Mouse (Mus musculus): Measurements from ENCODE around the gene Clic3.

The Clic3 gene

DNA sequence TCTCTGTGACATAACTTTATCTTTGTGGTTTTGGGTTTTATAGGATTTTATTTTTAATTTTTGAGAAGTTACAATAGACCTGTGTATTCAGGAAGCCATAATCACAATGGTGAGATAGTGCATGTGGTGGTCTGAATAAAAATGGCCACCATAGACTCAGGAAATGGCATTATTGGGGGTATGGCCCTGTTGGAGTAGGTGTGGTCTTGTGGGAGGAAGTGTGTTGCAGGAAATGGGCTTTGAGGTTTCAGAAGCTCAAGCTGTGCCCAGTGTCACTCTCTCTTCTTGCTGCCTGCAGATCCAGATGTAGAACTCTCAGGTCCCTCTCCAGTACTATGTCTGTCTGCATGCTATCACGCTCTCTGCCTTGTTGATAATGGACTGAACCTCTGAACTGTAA, 23.9 kb downstream of the Clic3 start:
- DNase-seq (ENCODE audit: low spot score in 2 of 2) = no peak

DNA sequence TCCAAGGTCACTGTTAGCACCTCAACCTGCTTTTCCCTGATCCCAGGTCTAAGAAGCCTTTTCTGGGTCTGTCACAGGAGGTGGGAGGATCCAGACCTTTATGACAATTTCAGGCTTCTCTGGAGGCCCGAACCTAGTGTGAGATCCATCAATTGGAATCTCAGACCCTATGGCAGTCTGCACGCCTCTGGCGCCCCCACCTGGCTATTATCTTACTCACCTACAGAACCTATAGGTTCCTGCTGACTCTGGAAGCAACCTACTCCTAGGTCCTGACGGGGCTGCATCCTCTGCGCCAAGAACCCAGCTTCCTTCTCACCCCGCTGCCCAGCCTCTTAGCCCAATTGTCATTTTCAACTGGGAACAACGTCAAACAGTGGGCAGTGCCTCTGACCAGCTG, 26.3 kb downstream of the Clic3 start:
- no peak for DNase-seq (ENCODE audit: low spot score in 2 of 2)

DNA sequence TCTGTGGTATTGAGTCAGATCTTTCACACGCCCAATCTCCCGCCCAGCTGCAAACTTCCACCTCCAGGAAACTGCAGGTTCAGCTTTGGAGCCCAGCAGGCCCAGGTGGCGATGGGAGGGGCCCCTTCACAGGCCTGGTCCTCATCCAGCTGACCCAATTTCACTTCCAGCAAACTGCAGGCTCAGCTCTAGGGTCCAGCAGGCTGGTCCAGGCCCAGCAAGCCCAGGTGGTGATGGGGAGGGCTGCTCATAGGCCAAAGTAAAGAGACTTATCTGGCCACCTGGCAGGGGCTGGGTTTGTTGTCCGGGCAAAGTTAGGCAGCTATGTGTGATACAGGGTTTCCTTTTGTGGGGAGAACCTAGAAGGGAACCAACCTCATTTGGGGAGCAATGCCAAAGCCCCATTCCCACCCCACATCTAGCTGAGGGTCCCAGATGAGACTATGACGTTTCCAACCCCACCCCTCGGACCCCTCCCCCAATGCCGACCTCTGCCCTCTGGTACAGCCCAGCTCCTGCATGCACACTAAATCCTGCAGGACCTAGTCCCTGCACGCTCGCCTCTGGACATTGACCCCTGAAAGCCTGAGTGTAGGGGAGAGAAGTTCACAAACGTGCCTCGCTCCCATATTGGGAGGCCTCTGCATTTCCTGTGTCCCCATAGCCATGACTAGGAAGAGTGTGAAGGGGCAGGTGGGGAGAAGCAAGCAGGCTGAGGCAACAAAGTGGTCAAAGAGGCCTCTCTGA, 28.4 kb downstream of the Clic3 start:
- DNase-seq (ENCODE audit: low spot score in 2 of 2) = peak in 1 of 2 experiments; percentile 27

DNA sequence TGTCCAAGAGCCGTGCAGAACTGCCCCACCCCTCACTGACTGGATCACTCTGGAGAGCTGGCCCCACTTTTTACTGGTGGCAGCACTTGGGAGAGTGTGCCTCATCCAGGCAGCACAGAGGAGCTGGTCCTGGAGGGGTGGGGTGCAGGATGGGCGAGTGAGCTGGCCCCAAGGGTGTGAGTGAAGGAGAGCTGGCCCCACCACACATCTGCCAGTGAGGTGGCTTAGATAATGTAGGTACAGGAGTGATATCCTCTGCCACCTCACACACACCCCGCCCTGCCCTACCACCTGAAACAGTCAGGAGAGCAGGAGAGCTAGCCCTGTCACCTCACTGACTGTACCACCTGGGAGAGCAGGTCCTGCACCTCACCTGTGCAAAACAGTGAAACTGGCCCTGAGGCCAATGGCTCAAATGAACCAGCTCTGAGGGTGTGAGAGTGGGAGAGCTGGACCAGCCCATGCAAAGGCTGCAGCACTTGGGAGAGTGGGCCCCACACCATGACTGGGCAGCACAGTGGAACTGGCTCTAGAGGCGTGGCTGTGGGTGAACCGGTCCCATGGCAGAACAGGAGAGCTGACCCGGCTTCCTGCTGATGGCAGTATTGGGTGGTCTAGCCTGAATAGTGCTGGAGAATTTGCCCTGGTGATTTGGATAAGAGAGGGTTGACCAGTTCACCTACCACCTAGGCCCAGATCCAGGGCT, 31.5 kb downstream of the Clic3 start:
- DNase-seq (ENCODE audit: low spot score in 2 of 2) = no peak

DNA sequence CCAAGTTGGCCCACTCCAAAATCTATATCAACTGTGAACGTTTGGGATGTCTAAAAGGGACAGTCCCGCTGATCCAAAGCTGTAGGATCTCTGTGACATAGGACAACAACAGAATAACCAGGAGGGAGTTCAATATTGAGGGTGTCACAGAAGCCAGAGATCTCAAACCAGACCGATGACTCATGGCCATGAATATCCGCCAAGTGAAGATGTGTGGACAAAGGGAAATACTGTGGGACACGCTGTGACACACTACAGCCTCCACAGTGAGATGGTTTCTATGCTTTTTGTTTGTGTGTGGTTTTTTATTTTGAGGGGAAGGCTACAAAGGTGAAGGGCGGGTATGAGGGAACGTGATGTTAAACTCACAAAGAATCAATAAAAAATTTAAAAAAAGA, 32.0 kb downstream of the Clic3 start:
- no peak for DNase-seq (ENCODE audit: low spot score in 2 of 2)

DNA sequence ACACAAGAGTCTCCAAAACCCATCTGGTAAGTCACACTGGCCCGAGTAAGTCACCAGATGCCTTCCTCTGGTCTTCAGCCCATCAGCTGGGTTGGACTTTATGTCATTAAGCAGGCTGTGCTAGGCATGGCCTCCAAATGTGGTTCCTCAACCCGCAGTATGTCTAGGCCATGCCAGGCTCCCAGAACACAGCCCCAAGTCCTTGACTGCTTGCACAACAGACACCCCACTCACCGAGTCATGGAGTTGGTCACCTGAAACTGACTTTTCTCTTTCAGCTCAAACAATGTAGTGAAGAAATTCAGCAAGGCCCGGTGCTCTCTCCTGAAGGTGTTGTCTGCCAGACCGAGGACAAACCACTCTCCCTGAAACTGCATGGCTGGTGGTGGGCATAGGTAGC, 36.4 kb downstream of the Clic3 start:
- no peak for DNase-seq (ENCODE audit: low spot score in 2 of 2)

DNA sequence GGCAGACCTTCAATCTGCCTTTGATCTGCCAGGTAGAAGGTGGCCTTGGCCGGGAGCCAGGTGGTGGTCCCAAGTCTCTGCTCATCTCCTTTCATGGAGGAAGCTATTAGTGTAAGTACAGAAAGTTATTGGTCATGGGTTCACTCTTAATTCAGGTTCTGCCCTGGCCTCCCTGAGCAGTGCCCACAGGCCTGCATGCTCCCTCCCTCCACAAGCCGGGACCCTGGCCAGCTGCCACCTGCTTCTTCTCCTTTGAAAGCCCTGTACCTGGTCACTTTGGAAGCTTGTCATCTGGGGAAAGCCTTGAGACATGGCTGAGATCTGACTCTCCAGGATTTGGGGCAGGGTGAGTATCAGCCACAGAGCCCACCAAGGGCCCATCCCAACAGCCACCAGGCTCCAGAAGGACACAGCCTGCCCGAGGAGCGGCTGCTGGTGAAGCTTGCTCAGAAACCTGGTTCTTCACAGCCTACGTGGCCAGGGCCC, 36.9 kb downstream of the Clic3 start, which contains the start of gene Lcn12:
Gene Lcn12 (minus strand): TSS at position 436 of the 486 bp plus-strand sequence.
- DNase-seq (ENCODE audit: low spot score in 2 of 2) = no peak

DNA sequence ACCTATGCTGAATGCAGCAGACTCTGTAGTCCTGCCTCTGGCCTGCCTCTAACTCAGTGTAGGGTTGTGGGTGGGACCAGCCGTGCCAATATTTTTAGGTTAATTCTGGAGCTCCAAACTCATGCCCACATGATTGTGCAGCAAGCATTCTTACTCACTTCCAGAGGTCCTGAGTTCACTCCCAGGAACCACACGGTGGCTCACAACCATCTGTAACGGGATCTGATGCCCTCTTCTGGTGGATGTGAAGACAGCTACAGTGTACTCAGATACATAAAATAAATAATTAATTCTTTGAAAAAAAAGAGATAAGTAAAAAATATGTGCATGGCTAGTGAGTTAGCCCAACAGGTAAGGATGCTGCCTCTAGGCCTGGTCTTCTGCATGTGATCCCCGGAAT, 39.8 kb downstream of the Clic3 start:
- no peak for DNase-seq (ENCODE audit: low spot score in 2 of 2)

DNA sequence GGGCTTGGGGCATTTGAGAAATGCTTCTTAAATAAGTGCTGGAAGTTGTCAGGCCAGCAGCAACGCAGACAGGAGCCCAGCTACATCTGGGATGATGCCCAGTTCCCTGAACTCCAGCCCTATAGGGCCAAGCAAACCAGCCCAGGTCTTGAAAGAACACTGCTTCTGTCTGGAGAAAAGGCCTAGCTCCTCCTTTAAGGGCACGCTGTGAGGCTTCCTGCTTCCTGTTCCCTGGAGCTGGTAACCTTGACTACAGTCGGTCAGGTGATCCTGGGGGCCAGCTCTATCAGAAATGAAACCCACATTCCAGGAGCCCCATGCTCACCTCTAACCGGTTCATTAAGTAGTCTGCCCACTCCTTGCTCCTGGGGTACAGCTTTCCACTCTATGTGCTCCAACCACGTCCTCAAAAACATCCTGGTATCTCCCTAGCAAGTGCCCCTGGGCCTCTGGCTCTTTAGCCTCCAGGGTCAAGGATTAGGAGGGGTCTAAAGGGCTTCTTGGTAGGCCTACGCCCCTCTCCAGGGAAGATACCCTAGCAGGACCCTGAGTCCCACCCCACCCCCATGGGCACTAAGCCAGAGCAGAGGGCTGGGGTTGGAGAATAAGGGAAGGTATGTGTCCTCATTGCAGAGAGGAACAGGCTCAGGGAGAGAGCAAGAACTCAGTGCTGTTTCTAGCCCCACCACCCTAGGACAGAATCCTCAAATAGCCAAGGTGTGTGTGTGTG, 41.4 kb downstream of the Clic3 start:
- DNase-seq (ENCODE audit: low spot score in 2 of 2) = no peak

DNA sequence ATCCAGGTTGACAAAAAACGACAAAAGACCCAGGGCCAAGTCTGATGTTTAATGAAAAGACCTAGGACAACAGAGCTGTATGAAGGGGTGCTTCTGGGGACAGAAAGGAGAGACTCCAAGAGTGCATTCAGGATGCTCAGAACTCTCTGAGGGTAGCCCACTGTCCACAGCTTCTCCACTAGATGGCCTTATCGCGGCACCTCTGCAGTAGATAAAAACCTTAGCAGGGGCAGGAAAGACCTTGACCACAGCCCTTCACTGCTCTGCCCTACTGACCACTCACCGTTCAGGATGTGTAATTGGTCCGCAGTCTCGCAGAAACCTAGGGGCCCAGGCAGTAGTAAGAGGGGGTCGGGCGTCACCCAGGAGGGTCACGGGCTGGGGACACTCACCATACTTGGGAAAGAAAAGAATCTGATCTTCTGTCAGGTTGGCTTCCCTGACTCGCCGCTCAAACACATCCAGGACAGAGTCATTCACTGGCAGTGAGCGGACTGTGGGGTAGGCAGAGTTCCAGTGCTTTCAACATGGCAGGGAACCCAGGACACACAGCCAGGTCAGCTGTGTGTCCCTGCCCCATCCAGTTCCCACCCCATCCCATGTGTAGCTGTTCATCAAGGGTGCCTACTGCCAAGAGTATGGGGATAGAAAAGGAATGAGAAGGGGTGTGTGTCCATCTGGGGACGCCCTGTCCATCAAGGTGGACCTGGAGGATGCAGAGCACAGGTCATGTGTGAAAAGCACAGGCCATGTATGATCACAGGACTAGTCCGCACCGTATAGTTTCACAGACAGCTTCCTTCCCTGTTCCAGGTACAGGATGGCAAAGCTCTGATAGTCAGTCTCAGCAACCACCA, 42.2 kb downstream of the Clic3 start:
- no peak for DNase-seq (ENCODE audit: low spot score in 2 of 2)

DNA sequence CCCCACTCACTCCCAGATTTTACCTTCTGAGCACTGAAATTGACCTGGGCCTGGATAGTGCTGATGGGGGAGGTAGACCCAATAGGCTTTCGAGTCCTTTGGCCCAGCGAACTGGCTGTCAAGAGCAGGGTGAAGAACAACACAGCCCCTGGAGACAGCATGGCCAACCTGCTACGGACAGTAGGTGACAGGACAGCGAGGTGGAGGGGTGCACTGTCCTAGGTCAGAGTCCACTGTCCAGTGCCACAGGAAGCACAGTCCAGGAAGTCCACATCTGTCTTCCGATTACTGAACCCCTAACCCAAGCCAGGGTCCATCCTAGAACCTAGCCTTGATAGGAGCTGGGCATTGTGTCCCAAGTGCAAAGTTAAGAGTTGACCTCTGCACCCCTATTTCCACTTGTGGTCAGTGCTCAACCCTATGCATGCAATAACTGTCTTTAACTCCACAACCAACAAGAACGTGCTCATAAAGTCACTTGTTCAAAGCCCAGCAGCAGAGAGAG, 43.5 kb downstream of the Clic3 start:
- DNase-seq (ENCODE audit: low spot score in 2 of 2) = no peak

DNA sequence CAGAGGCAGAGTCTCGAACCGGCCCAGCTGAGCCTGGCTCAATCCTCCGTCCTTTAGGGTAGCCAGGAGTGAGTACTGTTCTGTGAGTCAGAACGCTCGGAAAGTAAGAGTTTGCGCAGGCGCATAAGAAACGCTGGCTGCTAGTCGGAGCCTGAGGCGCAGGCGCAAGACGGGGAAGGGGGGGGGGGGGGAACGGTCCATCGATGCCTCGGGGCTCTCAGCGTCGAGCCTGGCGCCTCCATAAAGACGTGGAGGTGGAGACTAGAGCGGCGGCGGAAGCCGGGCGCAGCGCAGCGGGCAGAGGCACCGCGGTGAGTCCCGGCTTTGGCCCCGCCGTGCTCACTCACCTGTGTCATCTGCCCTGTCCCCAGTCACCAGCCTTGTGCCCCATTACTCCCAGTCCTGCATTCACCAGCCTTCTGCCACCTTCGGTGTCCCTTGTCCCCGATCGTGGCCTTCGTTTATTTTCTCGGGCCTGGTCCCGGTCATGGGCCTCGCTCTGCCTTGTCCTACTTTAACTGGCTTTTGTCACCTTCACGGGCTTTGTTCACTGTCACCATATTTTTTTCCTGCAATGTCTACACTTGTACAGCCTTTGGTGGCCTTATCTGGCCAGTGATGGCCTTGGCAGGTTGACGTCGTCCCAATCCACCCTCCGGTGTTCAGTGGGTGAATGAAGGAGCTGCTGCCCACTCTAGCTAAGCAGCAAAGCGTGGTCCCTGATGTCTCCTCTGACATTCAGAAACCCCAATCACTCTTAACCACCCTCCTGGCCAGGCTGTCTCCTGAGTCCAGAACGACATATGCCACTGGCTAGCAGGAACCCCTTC, 44.2 kb downstream of the Clic3 start, which contains the start of gene Fbxw5:
Gene Fbxw5 (plus strand): TSS at position 175 of the 830 bp plus-strand sequence.
- DNase-seq (ENCODE audit: low spot score in 2 of 2) = peak; percentile 46 to 73

DNA sequence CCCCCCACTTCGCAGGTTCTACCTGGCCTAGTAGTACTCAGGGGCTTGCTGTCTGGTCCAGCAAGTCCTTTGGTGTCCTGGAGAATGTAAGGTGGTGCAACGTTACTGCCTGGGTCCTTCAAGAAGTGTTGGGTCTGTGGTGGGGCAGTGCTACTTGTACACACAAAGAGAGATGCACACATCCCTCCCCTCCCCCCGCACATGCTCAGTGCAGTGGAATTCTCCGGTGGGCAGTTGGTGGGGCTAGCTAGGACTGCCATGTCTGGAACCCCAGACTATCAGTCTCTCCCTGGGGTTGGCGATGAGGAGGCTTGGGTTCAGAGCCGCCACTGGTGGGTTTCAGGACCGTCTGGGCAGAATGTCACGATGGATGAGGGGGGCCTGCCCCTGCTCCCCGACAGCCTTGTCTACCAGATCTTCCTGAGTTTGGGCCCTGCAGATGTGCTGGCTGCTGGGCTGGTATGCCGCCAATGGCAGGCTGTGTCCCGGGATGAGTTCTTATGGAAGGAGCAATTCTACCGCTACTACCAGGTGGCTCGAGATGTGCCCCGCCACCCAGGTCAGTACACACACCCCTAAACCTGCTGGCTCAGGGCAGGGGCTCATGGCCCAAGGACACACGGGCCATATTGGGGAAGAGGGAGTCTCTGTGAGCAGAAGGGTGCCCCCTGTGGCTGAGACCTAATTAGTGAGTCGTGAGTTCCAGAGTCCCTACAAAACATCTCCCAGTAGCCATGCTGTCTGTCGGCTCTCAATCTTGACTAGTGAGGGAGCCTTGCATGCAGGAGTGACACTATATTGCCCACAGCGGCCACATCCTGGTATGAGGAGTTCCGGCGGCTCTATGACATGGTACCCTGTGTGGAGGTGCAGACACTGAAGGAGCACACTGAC, 45.2 kb downstream of the Clic3 start, which contains the start of gene C8g:
Gene C8g (minus strand): TSS at position 127 of the 894 bp plus-strand sequence.
- no peak for DNase-seq (ENCODE audit: low spot score in 2 of 2)

DNA sequence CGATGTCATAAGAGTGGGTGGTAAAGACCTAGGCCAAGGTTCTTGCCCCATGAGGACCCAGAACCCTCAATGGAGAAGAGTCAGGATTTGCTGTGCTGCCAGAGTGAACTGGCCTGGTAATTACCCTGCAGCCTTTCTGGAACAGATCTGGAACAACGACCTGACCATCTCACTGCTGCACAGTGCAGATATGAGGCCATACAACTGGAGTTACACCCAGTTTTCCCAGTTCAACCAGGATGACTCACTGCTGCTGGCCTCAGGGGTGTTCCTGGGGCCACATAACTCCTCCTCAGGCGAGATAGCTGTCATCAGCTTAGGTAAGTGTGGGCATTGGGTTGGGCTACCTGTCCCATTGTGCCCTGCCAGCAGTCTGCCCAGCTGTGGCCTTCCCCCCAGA, 46.1 kb downstream of the Clic3 start:
- no peak for DNase-seq (ENCODE audit: low spot score in 2 of 2)

DNA sequence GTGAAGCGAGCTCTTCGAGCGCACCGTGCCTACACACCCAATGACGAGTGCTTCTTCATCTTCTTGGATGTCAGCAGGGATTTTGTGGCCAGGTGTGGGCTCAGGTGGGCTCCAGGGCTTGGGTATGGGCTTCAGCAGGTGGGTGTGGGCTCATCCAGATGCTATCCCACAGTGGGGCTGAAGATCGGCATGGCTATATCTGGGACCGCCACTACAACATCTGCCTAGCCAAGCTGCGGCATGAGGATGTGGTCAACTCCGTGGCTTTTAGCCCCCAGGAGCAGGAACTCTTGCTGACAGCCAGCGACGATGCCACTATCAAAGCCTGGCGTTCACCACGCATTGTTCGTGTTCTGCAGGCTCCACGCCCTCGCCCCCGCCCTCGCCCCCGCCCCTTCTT, 47.9 kb downstream of the Clic3 start:
- no peak for DNase-seq (ENCODE audit: low spot score in 2 of 2)

DNA sequence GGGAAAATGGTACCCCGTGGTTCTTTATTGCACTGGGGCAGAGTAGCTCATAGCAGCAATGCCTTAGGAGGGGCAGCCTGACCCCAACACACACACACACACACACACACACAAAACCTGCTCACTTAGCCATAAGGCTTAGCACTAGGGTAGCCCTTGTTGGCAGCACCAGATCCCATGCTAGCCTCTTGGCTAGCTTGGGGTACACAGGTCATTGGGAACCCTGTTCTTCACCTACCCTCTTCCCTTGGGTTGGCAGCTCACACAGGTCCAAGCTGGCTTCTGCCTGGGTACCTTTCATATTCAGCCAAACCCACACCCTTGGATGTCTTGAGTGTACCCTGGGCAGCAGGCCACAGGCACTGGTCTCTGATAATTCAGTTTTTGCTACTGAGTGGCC, 48.4 kb downstream of the Clic3 start:
- DNase-seq (ENCODE audit: low spot score in 2 of 2) = no peak

DNA sequence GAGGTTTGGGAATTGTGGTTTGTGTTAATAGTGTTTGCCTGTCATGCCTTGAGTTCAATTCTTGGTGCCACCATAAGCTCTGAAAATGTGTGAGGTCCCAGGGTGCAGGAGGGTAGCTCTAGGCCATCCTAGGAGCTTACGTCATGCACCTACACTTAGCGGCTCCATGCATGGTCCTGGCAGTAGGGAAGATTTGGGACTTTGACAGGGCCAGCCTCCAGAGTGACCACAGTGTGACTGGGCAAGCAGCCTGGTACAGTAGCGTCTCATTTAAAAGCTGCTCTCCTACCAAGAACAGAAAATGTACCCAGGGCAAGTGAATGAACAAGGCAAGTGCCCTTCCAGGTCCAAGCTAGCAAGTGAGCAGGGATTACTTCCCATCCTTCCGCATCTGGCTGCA, 49.2 kb downstream of the Clic3 start:
- DNase-seq (ENCODE audit: low spot score in 2 of 2) = no peak

DNA sequence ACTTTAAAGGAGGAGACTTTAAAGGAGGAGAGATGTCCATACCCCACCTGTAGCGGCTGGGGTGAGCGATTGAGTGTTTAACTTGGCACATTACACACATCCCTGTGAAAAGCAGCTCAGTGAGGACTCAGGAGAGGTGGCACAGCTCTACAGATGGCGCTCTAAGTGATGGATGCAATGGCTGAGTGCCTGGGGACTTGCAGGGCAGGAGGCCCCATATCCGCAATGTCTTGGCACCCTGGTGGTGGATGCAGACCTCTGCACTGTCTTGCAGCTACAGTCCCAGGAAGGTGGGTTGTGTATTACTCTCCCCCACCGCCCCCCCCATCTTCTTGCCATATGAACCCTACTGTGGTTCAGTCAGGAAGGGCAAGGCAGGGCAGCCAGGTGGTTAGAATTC, 50.3 kb downstream of the Clic3 start:
- no peak for DNase-seq (ENCODE audit: low spot score in 2 of 2)

Data from cerebellum, postnatal 4 days (tissue).